Mouse (Mus musculus): ENCODE data around the gene Zmiz1. TPM values are rescaled to one million over a fixed set of nuclear protein-coding genes. Genes with fewer than 3 reads are reported as not detected.

Zmiz1 gene
- polyA plus RNA-seq, 1 experiment from 2014 or later, result 57.0 TPM

DNA sequence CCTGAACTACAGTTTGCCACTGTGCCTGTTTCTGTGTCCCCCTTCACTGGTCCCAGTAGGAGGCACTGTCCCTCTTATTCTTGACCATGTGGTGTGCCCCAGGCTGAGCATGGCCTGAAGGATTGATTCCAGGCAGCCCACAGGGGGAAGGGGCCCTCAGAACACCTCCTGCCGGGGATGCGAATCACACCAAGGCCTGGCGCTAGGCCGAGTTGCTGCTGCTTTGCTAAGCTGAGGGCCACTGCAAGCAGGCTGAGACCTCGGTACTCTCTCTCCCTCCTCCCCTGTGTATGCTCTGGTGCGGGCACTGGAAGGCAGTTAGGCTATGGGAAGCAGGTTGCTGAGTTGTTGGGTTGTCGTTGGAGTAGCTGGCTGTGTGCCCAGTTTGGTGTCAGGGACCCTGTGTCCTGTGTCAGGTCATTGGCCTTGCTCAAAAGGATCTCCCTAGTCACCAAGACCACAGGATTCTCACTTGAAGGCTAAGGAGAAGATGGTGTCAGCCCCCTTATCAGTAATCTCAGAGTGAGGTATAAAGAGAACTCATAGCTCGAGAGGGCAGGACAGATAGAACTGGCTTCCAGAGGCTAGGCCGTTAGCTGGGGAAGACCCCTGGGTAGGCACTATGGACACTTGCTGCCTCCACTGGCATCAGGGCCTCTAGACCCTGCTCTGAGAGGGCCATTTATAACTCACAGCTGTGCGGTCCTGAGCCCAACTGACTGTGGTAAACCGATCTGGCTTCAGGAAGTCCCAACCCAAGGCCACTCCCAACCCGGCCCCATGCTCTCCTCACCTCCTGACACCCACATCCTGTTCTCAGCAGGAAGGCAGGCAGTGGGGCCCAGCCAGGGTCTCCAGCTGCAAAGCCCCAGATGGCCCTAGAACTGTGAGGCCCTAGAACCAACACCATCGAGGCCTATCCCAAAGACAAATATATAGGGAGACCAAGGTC, 57.9 kb downstream of the Zmiz1 start:
- no peak overlapping the region for H3K9ac ChIP-seq (ENCODE audit: low read depth, low read length)
- 48% methylated on average over 13 of the region's 13 CpGs for WGBS
- H3K27me3 ChIP-seq (ENCODE audit: control insufficient read depth, insufficient read depth, low read length), result no peaks in the 10 kb centered on the region
- H3K9me3 ChIP-seq (ENCODE audit: control insufficient read depth, low read length), result no peaks in the 10 kb centered on the region
- DNase-seq (ENCODE audit: low spot score) (no peak), ATAC-seq (ENCODE audit: low FRiP score) (no peak)
- no peaks in the 10 kb centered on the region for H3K36me3 ChIP-seq (ENCODE audit: control insufficient read depth, insufficient read depth, low read length)
- no peak overlapping the region; the same call in 1 of the 2 replicates for H3K27ac ChIP-seq (ENCODE audit: low read depth, low read length)
- H3K4me1 ChIP-seq (replicated peaks; ENCODE audit: control insufficient read depth, insufficient read depth, low read length), result peaks cover 15% of the 10 kb centered on the region
- H3K4me2 ChIP-seq (replicated peaks; ENCODE audit: low read depth, low read length), result no peak overlapping the region
- H3K4me3 ChIP-seq (ENCODE audit: low read depth, low read length), result no peak overlapping the region

DNA sequence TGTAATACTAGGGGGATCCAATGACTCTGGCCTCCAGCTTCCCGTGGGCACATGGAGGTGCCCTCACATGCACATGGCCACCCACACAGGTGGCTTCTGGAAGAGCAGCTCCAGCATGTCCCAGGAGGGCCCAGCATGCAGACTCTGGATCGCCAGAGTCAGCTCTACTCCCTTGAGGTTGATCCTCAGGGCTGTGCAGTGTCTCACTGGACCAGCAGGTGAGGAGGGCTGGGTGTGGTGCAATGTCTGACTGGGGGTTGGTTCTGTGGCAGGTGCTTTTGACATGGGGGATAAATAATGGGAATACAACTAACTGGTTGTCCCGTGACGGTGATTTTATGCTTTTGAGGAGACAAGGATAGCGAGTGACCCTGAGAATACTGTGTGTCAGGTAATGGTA, 59.7 kb downstream of the Zmiz1 start:
- no peaks in the 10 kb centered on the region for H3K36me3 ChIP-seq (ENCODE audit: control insufficient read depth, insufficient read depth, low read length)
- H3K27ac ChIP-seq (ENCODE audit: low read depth, low read length), result 0 out of 2 replicates have a peak overlapping the region, but pooled peaks have one; percentile 20
- H3K4me3 ChIP-seq (ENCODE audit: low read depth, low read length), result no peak overlapping the region
- H3K27me3 ChIP-seq (ENCODE audit: control insufficient read depth, insufficient read depth, low read length), result no peaks in the 10 kb centered on the region
- H3K4me1 ChIP-seq (replicated peaks; ENCODE audit: control insufficient read depth, insufficient read depth, low read length), result peaks cover 14% of the 10 kb centered on the region
- H3K9ac ChIP-seq (ENCODE audit: low read depth, low read length), result no peak overlapping the region
- 85% methylated on average over 5 of the region's 5 CpGs for WGBS
- DNase-seq (ENCODE audit: low spot score), result no peak
- ATAC-seq (ENCODE audit: low FRiP score), result no peak
- no peaks in the 10 kb centered on the region for H3K9me3 ChIP-seq (ENCODE audit: control insufficient read depth, low read length)
- no peak overlapping the region for H3K4me2 ChIP-seq (replicated peaks; ENCODE audit: low read depth, low read length)

DNA sequence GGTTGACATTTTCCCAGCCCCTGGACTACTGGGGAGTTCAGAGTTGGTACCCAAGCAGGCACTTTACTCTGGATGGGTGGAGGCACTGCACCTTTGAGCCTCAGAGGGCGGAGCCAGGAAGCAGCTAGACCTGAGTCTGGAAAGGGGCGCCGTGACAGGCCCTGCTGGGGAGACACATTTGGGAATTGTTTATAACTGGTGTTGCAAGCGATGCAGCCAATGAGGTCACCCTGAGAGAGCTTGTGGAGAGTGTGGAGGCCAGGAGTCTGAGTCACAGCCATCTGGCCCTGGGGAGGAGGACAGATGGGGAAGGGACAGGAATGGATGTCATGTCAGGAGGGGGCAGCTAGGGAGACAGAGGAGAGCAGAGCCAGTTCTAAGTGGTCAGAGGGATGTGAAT, 60.7 kb downstream of the Zmiz1 start:
- Histone ChIP-seq H3K36me3 (ENCODE audit: control insufficient read depth, insufficient read depth, low read length) (no peaks in the 10 kb centered on the region), H3K27ac (ENCODE audit: low read depth, low read length) (0 out of 2 replicates have a peak overlapping the region, but pooled peaks have one; percentile 10)
- WGBS, result 62% methylated on average over 4 of the region's 4 CpGs

DNA sequence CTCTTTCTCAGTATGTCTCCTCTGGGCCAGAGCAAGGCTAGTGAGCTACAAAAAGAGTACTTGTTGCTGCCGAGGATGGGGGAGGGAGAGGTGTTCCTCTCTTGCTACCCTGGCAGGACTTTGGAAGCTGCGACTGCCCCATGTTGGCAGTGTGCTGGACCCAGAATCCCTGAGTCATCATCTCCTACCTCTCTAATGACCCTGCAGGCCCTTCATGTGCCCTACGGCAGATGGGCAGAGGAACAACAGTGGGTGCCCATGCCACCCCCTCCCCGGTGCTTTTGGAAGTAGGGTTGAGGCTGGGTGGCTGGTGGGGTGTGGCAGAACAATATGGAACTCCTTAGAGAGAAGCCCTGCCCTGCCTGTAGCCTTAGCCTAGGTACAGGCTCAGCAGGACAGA, 61.6 kb downstream of the Zmiz1 start:
- ATAC-seq (ENCODE audit: low FRiP score) (no peak), DNase-seq (ENCODE audit: low spot score) (no peak)
- Histone ChIP-seq H3K4me2 (replicated peaks; ENCODE audit: low read depth, low read length) (no peak overlapping the region), H3K27ac (ENCODE audit: low read depth, low read length) (0 out of 2 replicates have a peak overlapping the region, but pooled peaks have one; percentile 18), H3K4me1 (replicated peaks; ENCODE audit: control insufficient read depth, insufficient read depth, low read length) (peaks cover 20% of the 10 kb centered on the region), H3K27me3 (ENCODE audit: control insufficient read depth, insufficient read depth, low read length) (no peaks in the 10 kb centered on the region), H3K4me3 (ENCODE audit: low read depth, low read length) (no peak overlapping the region), H3K9me3 (ENCODE audit: control insufficient read depth, low read length) (no peaks in the 10 kb centered on the region), H3K9ac (ENCODE audit: low read depth, low read length) (no peak overlapping the region), H3K36me3 (ENCODE audit: control insufficient read depth, insufficient read depth, low read length) (no peaks in the 10 kb centered on the region)
- WGBS, result 90% methylated on average over 4 of the region's 4 CpGs

More for the DNA sequence above, 60.7 kb downstream of the Zmiz1 start:
- no peak overlapping the region for H3K9ac ChIP-seq (ENCODE audit: low read depth, low read length)
- no peak for DNase-seq (ENCODE audit: low spot score)
- H3K9me3 ChIP-seq (ENCODE audit: control insufficient read depth, low read length), result no peaks in the 10 kb centered on the region
- peak; percentile 29; the same call in 1 of the 2 replicates for ATAC-seq (ENCODE audit: low FRiP score)
- no peaks in the 10 kb centered on the region for H3K27me3 ChIP-seq (ENCODE audit: control insufficient read depth, insufficient read depth, low read length)
- no peak overlapping the region for H3K4me2 ChIP-seq (replicated peaks; ENCODE audit: low read depth, low read length)
- H3K4me1 ChIP-seq (replicated peaks; ENCODE audit: control insufficient read depth, insufficient read depth, low read length), result peaks cover 17% of the 10 kb centered on the region
- no peak overlapping the region for H3K4me3 ChIP-seq (ENCODE audit: low read depth, low read length)

DNA sequence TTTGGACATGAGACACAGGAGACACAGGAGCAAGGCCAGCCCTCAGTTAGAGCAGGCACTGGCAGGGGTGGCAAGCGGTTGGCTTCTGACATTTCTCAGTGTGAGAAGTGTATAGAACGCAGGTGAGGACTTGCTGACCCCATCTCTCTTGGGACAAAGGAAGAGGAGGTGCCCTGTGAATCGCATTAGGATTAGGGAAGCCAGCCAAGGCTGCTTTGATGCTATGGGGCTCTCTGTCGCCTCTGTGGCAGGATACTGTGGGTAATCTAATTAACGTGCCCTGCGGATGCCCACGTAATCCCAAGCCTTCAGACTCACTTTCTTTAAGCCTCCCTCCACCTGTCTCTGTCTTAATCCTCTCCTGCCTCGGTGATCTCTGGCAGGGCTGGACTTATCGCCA, 62.0 kb downstream of the Zmiz1 start:
- H3K36me3 ChIP-seq (ENCODE audit: control insufficient read depth, insufficient read depth, low read length), result no peaks in the 10 kb centered on the region
- WGBS, result 75% methylated on average over 9 of the region's 9 CpGs
- H3K27me3 ChIP-seq (ENCODE audit: control insufficient read depth, insufficient read depth, low read length), result no peaks in the 10 kb centered on the region
- no peaks in the 10 kb centered on the region for H3K9me3 ChIP-seq (ENCODE audit: control insufficient read depth, low read length)
- no peak for DNase-seq (ENCODE audit: low spot score)
- no peak overlapping the region for H3K4me2 ChIP-seq (replicated peaks; ENCODE audit: low read depth, low read length)
- H3K9ac ChIP-seq (ENCODE audit: low read depth, low read length), result no peak overlapping the region
- no peak overlapping the region for H3K4me3 ChIP-seq (ENCODE audit: low read depth, low read length)
- peaks cover 22% of the 10 kb centered on the region for H3K4me1 ChIP-seq (replicated peaks; ENCODE audit: control insufficient read depth, insufficient read depth, low read length)
- H3K27ac ChIP-seq (ENCODE audit: low read depth, low read length), result no peak overlapping the region
- no peak for ATAC-seq (ENCODE audit: low FRiP score)

DNA sequence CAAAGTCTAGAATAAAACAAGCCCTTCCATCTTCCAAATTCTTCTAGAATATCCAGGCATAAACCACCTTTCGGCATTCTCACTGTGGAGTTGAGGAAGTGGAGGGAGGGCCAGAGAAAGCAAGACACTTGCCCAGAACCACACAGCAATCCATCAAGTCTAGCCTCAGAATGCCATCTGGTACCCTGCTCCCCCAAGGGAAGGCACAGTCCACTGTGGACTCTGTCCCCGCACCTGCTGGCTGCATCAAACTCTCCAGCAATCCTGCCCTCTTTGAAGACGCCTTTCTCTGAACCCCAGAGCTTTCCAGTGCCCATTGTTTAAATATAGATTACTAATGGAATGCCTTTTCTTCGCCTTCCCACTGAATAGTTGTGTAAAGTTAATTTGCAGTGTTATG, 62.5 kb downstream of the Zmiz1 start:
- Histone ChIP-seq H3K4me3 (ENCODE audit: low read depth, low read length) (no peak overlapping the region), H3K27me3 (ENCODE audit: control insufficient read depth, insufficient read depth, low read length) (no peaks in the 10 kb centered on the region), H3K9me3 (ENCODE audit: control insufficient read depth, low read length) (no peaks in the 10 kb centered on the region), H3K36me3 (ENCODE audit: control insufficient read depth, insufficient read depth, low read length) (no peaks in the 10 kb centered on the region), H3K4me1 (replicated peaks; ENCODE audit: control insufficient read depth, insufficient read depth, low read length) (peaks cover 22% of the 10 kb centered on the region), H3K9ac (ENCODE audit: low read depth, low read length) (no peak overlapping the region), H3K4me2 (replicated peaks; ENCODE audit: low read depth, low read length) (no peak overlapping the region), H3K27ac (ENCODE audit: low read depth, low read length) (peak overlapping the region; percentile 39; the same call in 1 of the 2 replicates)
- 72% methylated on average over 4 of the region's 4 CpGs for WGBS
- no peak for ATAC-seq (ENCODE audit: low FRiP score)
- DNase-seq (ENCODE audit: low spot score), result peak; percentile 38

DNA sequence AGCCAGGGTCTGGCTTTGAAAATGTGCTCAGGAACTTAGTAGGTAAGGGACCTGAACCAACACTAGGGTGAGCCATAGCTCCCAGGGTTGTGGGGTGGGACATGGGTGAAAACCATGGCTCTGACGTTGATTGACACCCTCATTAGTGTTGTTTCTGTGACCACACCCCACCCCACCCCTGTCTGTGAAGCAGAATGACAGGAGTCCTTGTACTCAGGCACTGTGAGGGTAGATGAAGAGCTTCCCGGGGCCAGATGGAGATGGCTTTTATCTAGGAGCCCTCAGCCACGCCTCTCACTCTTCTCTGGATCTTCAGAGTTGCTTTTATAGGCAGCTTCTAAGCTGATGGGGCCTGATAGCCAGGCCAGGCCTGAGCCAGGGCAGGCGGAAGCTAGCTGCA, 63.4 kb downstream of the Zmiz1 start:
- H3K27ac ChIP-seq (ENCODE audit: low read depth, low read length), result peak overlapping the region; percentile 0; the same call in 1 of the 2 replicates
- peaks cover 20% of the 10 kb centered on the region for H3K4me1 ChIP-seq (replicated peaks; ENCODE audit: control insufficient read depth, insufficient read depth, low read length)
- no peaks in the 10 kb centered on the region for H3K36me3 ChIP-seq (ENCODE audit: control insufficient read depth, insufficient read depth, low read length)
- no peaks in the 10 kb centered on the region for H3K9me3 ChIP-seq (ENCODE audit: control insufficient read depth, low read length)
- no peak overlapping the region for H3K9ac ChIP-seq (ENCODE audit: low read depth, low read length)
- H3K4me3 ChIP-seq (ENCODE audit: low read depth, low read length), result no peak overlapping the region
- no peaks in the 10 kb centered on the region for H3K27me3 ChIP-seq (ENCODE audit: control insufficient read depth, insufficient read depth, low read length)
- H3K4me2 ChIP-seq (replicated peaks; ENCODE audit: low read depth, low read length), result no peak overlapping the region
- WGBS, result 36% methylated on average over 4 of the region's 4 CpGs
- DNase-seq (ENCODE audit: low spot score), result no peak
- peak; percentile 45; the same call in 1 of the 2 replicates for ATAC-seq (ENCODE audit: low FRiP score)

DNA sequence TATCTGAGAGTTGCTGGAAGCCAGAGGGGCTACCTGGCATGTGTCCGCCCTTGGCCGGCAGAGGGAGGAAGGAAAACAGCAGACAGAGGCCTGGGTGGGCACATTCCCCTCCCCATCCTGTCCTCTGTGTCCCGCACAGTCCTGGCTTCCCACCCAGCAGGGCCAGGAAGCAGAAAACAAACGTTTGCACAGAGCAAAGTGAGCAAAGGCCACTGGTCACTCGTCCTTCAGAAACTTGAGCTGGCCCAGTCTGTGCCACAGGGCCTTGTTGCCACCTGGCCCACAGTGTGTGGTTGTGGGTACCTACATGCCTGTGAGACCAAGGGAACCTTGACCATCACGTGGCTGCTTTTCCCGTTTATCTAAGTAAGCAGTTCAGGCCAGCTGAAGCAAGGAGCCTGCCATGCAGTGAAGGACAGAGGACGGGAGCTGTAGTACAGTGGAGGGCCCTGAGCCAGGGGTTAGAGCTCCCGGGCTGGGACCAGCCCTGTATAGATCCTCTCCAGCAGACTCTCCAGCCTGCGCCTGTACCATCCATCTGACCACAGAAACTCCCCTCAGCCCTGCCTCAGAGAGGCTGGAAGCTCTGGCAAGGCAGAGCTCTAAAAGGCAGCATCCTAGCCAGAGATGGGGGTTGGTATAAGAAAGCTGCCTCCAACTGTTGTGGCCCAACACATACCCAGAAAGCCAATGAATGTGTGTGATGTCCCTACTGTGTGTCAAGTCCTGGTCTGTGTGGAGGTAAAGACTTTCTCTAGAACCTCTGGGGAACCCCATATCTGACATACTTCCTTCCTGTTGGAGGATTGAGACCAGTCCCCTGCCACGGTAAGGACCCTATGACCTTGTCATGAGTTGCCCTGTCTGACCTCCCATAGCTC, 64.5 kb downstream of the Zmiz1 start:
- Histone ChIP-seq H3K27ac (ENCODE audit: low read depth, low read length) (peak overlapping the region; percentile 0; the same call in 1 of the 2 replicates), H3K9ac (ENCODE audit: low read depth, low read length) (no peak overlapping the region), H3K4me3 (ENCODE audit: low read depth, low read length) (no peak overlapping the region), H3K27me3 (ENCODE audit: control insufficient read depth, insufficient read depth, low read length) (no peaks in the 10 kb centered on the region), H3K36me3 (ENCODE audit: control insufficient read depth, insufficient read depth, low read length) (no peaks in the 10 kb centered on the region), H3K4me2 (replicated peaks; ENCODE audit: low read depth, low read length) (no peak overlapping the region), H3K9me3 (ENCODE audit: control insufficient read depth, low read length) (no peaks in the 10 kb centered on the region), H3K4me1 (replicated peaks; ENCODE audit: control insufficient read depth, insufficient read depth, low read length) (peaks cover 20% of the 10 kb centered on the region)
- 63% methylated on average over 11 of the region's 11 CpGs for WGBS
- DNase-seq (ENCODE audit: low spot score) (no peak), ATAC-seq (ENCODE audit: low FRiP score) (no peak)

All from hindbrain, embryonic 11.5 days (tissue).